ENCODE assay signal across 9 mouse cellular contexts in the genomic region with DNA sequence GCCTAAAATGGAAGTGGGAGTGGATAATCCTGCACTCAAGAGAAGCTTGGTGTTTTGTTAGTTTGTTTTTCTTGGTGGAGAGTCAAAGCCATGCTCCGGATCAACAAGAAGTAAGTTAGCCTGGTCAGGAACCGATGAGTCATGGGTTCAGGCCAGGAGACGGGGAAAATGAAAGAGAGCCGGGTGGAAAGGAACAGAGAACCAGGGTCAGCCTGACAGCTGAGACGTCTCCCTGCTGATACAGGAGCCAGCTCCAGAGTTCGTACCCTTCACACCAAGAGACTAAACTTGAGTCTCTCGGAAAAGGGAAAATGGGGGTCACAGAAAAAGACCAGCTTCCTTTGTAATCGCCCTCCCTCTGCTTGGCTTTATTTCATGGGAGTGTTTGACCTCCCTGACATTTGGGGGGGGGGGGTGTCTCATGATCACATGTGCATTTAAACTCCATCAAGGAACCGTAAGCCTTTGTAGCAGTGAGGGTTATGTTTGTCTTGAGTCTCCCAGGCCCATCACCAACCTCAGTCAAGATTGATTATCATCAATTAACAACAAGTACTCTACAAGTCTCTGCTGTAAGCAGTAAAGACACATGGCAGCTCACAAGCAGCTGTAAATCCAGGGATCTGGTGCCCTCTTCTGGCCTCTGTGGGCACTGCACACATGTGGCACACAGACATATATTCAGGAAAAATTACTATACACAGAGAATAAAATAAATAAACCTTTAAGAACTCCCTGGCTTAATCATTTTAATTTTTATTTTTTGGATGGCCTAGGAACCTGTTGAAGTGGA. TPM values are rescaled to one million over a fixed set of nuclear protein-coding genes. Genes with fewer than 3 reads are reported as not detected.
A peak's percentile ranks its signal among the peaks of the same experiment; 100 is the strongest.
DNase-seq lines count a peak whose midpoint lies in the region; ATAC-seq and TF ChIP-seq lines count a peak whose summit lies in the region.
"Had no signal": no experiment of that assay in that cellular context is flagged by ENCODE, and none has a peak within 500 bp of the region (broad histone marks: within the 10 kb centered on the region; RNA-seq: fewer than 3 reads in every experiment).

No protein-coding gene starts in this region.

- H3K4me3 ChIP-seq in forebrain, postnatal 0 days (ENCODE audit: low read depth, low read length) = no peak overlapping the region
- H3K4me3 ChIP-seq in intestine, postnatal 0 days (ENCODE audit: low read depth, low read length) = no peak overlapping the region
- no peak overlapping the region for H3K4me3 ChIP-seq in liver, postnatal 0 days (ENCODE audit: low read depth, low read length)
- H3K4me3 ChIP-seq: limb, embryonic 12.5 days had no signal

- no peak overlapping the region for H3K4me2 ChIP-seq in forebrain, postnatal 0 days (ENCODE audit: low read depth)
- no peak overlapping the region for H3K4me2 ChIP-seq in intestine, postnatal 0 days (replicated peaks; ENCODE audit: low read depth)
- no peak overlapping the region for H3K4me2 ChIP-seq in liver, postnatal 0 days (ENCODE audit: low read depth, low read length)
- H3K4me2 ChIP-seq: limb, embryonic 12.5 days had no signal

- no peaks in the 10 kb centered on the region for H3K9me3 ChIP-seq in forebrain, postnatal 0 days (ENCODE audit: low read length)
- H3K9me3 ChIP-seq in intestine, postnatal 0 days (ENCODE audit: control insufficient read depth) = no peaks in the 10 kb centered on the region
- H3K9me3 ChIP-seq in liver, postnatal 0 days (ENCODE audit: low read length) = no peaks in the 10 kb centered on the region; the same call in 1 of the 2 replicates
- H3K9me3 ChIP-seq: limb, embryonic 12.5 days had no signal

- no peaks in the 10 kb centered on the region for H3K27me3 ChIP-seq in forebrain, postnatal 0 days (ENCODE audit: insufficient read depth, low read length)
- no peaks in the 10 kb centered on the region for H3K27me3 ChIP-seq in intestine, postnatal 0 days (replicated peaks; ENCODE audit: control insufficient read depth, insufficient read depth, low read length)
- H3K27me3 ChIP-seq in liver, postnatal 0 days (ENCODE audit: insufficient read depth, low read length) = no peaks in the 10 kb centered on the region
- H3K27me3 ChIP-seq: limb, embryonic 12.5 days had no signal

- H3K27ac ChIP-seq in forebrain, postnatal 0 days (ENCODE audit: low read depth, low read length) = no peak overlapping the region
- H3K27ac ChIP-seq in intestine, postnatal 0 days (ENCODE audit: low read depth, low read length) = no peak overlapping the region
- no peak overlapping the region for H3K27ac ChIP-seq in liver, postnatal 0 days (ENCODE audit: low read depth)
- H3K27ac ChIP-seq: limb, embryonic 12.5 days had no signal

- H3K9ac ChIP-seq in forebrain, postnatal 0 days = no peak overlapping the region
- no peak overlapping the region for H3K9ac ChIP-seq in intestine, postnatal 0 days (ENCODE audit: low read depth, low read length)
- H3K9ac ChIP-seq in liver, postnatal 0 days (replicated peaks) = no peak overlapping the region
- H3K9ac ChIP-seq: limb, embryonic 12.5 days had no signal

- H3K4me1 ChIP-seq in forebrain, postnatal 0 days (ENCODE audit: insufficient read depth) = no peaks in the 10 kb centered on the region
- no peaks in the 10 kb centered on the region for H3K4me1 ChIP-seq in intestine, postnatal 0 days (replicated peaks; ENCODE audit: control insufficient read depth, insufficient read depth, low read length)
- H3K4me1 ChIP-seq in liver, postnatal 0 days (ENCODE audit: insufficient read depth) = no peaks in the 10 kb centered on the region

- WGBS in forebrain, postnatal 0 days = 84% methylated on average over 9 of the region's 9 CpGs
- WGBS in intestine, postnatal 0 days = 69% methylated on average over 9 of the region's 9 CpGs
- WGBS in liver, postnatal 0 days (ENCODE audit: insufficient replicate concordance) = 68% methylated on average over 9 of the region's 9 CpGs

- TF ChIP-seq EP300 in liver, postnatal 0 days (IDR thresholded peaks at IDR 0.05; ENCODE audit: low read depth) = no peak

- ATAC-seq in forebrain, postnatal 0 days = peak; percentile 59; the same call in 1 of the 2 replicates
- no peak for ATAC-seq in intestine, postnatal 0 days
- ATAC-seq in liver, postnatal 0 days = no peak
- ATAC-seq in megakaryocyte, adult 5-6 weeks (ENCODE audit: poor library complexity, severe bottlenecking) = no peak

- H3K36me3 ChIP-seq in forebrain, postnatal 0 days (ENCODE audit: insufficient read depth) = no peaks in the 10 kb centered on the region
- no peaks in the 10 kb centered on the region for H3K36me3 ChIP-seq in intestine, postnatal 0 days (ENCODE audit: control insufficient read depth, insufficient read depth)
- no peaks in the 10 kb centered on the region for H3K36me3 ChIP-seq in liver, postnatal 0 days (replicated peaks; ENCODE audit: insufficient read depth, low read length)
- H3K36me3 ChIP-seq: limb, embryonic 12.5 days had no signal

- DNase-seq in urinary bladder, postnatal 14 days (ENCODE audit: low spot score) = peak; percentile 43
- no peak for DNase-seq in urinary bladder, postnatal 10 days (ENCODE audit: low spot score)
- peak; percentile 70 for DNase-seq in adrenal gland, postnatal 25 days
- peak; percentile 87 for DNase-seq in forebrain, postnatal 0 days
- peak; percentile 65 for DNase-seq in liver, postnatal 0 days
- peak; percentile 78 for DNase-seq in retina, postnatal 1 day

- peak; percentile 88 for TF ChIP-seq CTCF in forebrain, postnatal 0 days (IDR thresholded peaks at IDR 0.05; ENCODE audit: low read depth)
- TF ChIP-seq CTCF in intestine, postnatal 0 days (IDR thresholded peaks at IDR 0.05; ENCODE audit: low read depth) = peak; percentile 83
- peak; percentile 77 for TF ChIP-seq CTCF in liver, postnatal 0 days (IDR thresholded peaks at IDR 0.05; ENCODE audit: low read depth)

RNA-seq across cellular contexts. Expression of a gene that starts 59.7 kb away (rescaled TPM):
- total RNA-seq in adrenal gland, postnatal 25 days (2021) = 7.2 and 11.9 TPM in 2 replicates
- total RNA-seq in forebrain, postnatal 0 days (2014; rRNA removed) = 3.0 and 6.4 TPM in 2 replicates
- 9.0 and 14.5 TPM in 2 replicates for polyA plus RNA-seq in forebrain, postnatal 0 days (2015; fragmentation: Nextera tagmentation; extraction: Ambion mirVana)
- polyA plus RNA-seq in intestine, postnatal 0 days (2015; fragmentation: Nextera tagmentation; extraction: Ambion mirVana) = 17.8 and 18.9 TPM in 2 replicates
- polyA plus RNA-seq in liver, postnatal 0 days (2015; fragmentation: Nextera tagmentation; extraction: Ambion mirVana) = 30.7 and 35.0 TPM in 2 replicates
- total RNA-seq in megakaryocyte, adult 5-6 weeks (2015) = 38.7 and 40.5 TPM in 2 replicates
- 47.4 and 82.1 TPM in 2 replicates for total RNA-seq in megakaryocyte, adult 5-6 weeks (2017)
